Mouse (Mus musculus) megakaryocyte, adult 5-6 weeks (primary cell): ENCODE data around the gene Kif1c. TPM values are rescaled to one million over a fixed set of nuclear protein-coding genes. Genes with fewer than 3 reads are reported as not detected.

Source experiments
- ATAC-seq: 2 replicates; pipeline ENCODE4 v1.8.0; 2016; ENCODE audit warnings: mild to moderate bottlenecking, inconsistent platforms; ENCODE audit not compliant: poor library complexity, severe bottlenecking
- total RNA-seq, 2 experiments: library from RNA; stranded (forward) in 1 of 2; stranded (reverse) in 1 of 2; fragments of 153-499, 151-499 nt in 1 of 2; fragments of 221-1000, 200-1000 nt in 1 of 2; gene quantifications; 2 replicates each; pipeline versions ENCODE4 v1.2.3 to v1.2.4; 2015 to 2017

Kif1c gene
- total RNA-seq, 2 experiments from 2014 or later: 6.7 to 17.4 TPM

GRCm38 (mm10) chr11:70689578-70689977 lies 10.8 kb upstream of the Kif1c start:
- ATAC-seq: no peak

GRCm38 (mm10) chr11:70693504-70693903 lies 6.8 kb upstream of the Kif1c start:
- no peak for ATAC-seq

- ATAC-seq: no peak
Measured at GRCm38 (mm10) chr11:70697376-70697775, 3.0 kb upstream of the Kif1c start.

GRCm38 (mm10) chr11:70699051-70699450 lies 1.3 kb upstream of the Kif1c start:
- ATAC-seq: no peak

GRCm38 (mm10) chr11:70700613-70701012 lies 265 bp downstream of the Kif1c start:
- ATAC-seq: 0 out of 2 replicates have a peak, but pooled peaks have one; percentile 13

GRCm38 (mm10) chr11:70701221-70701955 lies 1.0 kb downstream of the Kif1c start:
- ATAC-seq: no peak

- ATAC-seq: no peak
Measured at GRCm38 (mm10) chr11:70701984-70702733, 1.8 kb downstream of the Kif1c start.

- ATAC-seq: no peak
Measured at GRCm38 (mm10) chr11:70702781-70703180, 2.4 kb downstream of the Kif1c start.

- ATAC-seq: no peak
Measured at GRCm38 (mm10) chr11:70706127-70706526, 5.8 kb downstream of the Kif1c start.

GRCm38 (mm10) chr11:70711026-70711425 lies 10.7 kb downstream of the Kif1c start:
- no peak for ATAC-seq

- no peak for ATAC-seq
Measured at GRCm38 (mm10) chr11:70713222-70713621, 12.9 kb downstream of the Kif1c start.

- ATAC-seq: no peak
Measured at GRCm38 (mm10) chr11:70715832-70716231, 15.5 kb downstream of the Kif1c start.

- ATAC-seq: no peak
Measured at GRCm38 (mm10) chr11:70718481-70718880, 18.1 kb downstream of the Kif1c start.

GRCm38 (mm10) chr11:70720567-70720966 lies 20.2 kb downstream of the Kif1c start:
- ATAC-seq: peak; percentile 99

- ATAC-seq: 0 out of 2 replicates have a peak, but pooled peaks have one; percentile 1
Measured at GRCm38 (mm10) chr11:70721072-70721471, 20.7 kb downstream of the Kif1c start.

GRCm38 (mm10) chr11:70724706-70725105 lies 24.4 kb downstream of the Kif1c start:
- ATAC-seq: no peak

GRCm38 (mm10) chr11:70726585-70726984 lies 26.2 kb downstream of the Kif1c start:
- no peak for ATAC-seq

- no peak for ATAC-seq
Measured at GRCm38 (mm10) chr11:70727385-70727784, 27.0 kb downstream of the Kif1c start.

- ATAC-seq: no peak
Measured at GRCm38 (mm10) chr11:70730427-70731038, 30.2 kb downstream of the Kif1c start.

- no peak for ATAC-seq
Measured at GRCm38 (mm10) chr11:70731178-70731577, 30.8 kb downstream of the Kif1c start.

GRCm38 (mm10) chr11:70733256-70733655 lies 32.9 kb downstream of the Kif1c start:
- no peak for ATAC-seq

- no peak for ATAC-seq
Measured at GRCm38 (mm10) chr11:70737749-70738148, 37.4 kb downstream of the Kif1c start.
